Mouse (Mus musculus) ovary, postnatal 36 days (tissue): Measurements from ENCODE around the gene Cdkal1.

Experiments
- DNase-seq: peaks from one replicate; pipeline ENCODE4 v3.0.0; 2022; ENCODE audit warnings: low spot score, mixed read lengths

Cdkal1 gene

GRCm38 (mm10) chr13:29405316-29405715, 450.2 kb downstream of the Cdkal1 start:
- DNase-seq: no peak

- no peak for DNase-seq
These were observed 452.3 kb downstream of the Cdkal1 start for GRCm38 (mm10) chr13:29403217-29403616.

GRCm38 (mm10) chr13:29402526-29403040, 452.9 kb downstream of the Cdkal1 start:
- no peak for DNase-seq

- no peak for DNase-seq
These were observed 455.6 kb downstream of the Cdkal1 start for GRCm38 (mm10) chr13:29399908-29400307.

DNA sequence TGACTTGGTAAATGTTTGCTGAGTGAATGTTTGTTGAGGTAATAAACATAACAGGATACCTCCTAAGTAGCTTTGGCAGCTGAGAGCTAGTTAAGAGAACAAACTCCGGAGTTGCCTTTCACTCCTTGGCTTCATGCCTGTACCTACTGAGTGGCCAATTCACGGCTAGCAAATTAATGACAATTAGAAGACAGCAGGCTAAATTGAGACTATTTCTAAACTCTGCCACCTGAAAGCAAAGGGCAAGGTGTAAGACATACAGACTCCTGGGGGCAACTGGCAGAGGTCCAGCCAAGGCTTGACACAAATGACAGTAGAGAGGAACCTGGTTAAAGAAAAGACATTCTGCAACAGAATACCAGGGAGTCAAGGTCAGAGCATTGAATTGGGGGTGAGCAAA, 457.0 kb downstream of the Cdkal1 start:
- DNase-seq: no peak

- no peak for DNase-seq
These were observed 459.8 kb downstream of the Cdkal1 start for GRCm38 (mm10) chr13:29395694-29396093.

DNA sequence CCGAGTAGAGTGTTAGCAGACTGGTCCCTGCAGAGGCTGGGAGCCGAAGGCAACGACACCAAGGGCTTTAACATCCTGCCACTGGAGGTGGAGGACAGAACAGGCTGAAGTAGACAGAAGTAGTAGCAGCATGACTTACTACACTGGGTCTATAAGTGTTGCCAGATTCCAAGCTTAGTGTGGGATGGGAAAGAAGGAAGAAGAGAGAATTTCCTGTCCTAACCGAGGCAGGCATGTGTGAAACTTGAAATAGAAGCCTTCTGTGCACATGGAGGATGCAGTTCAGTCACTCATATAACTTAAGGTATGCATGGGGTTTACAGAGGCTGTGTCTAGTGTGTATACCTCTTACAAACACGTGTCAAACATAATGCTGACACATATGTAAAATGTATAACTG, 465.4 kb downstream of the Cdkal1 start:
- DNase-seq: no peak

- no peak for DNase-seq
These were observed 466.6 kb downstream of the Cdkal1 start for GRCm38 (mm10) chr13:29388918-29389317.

DNA sequence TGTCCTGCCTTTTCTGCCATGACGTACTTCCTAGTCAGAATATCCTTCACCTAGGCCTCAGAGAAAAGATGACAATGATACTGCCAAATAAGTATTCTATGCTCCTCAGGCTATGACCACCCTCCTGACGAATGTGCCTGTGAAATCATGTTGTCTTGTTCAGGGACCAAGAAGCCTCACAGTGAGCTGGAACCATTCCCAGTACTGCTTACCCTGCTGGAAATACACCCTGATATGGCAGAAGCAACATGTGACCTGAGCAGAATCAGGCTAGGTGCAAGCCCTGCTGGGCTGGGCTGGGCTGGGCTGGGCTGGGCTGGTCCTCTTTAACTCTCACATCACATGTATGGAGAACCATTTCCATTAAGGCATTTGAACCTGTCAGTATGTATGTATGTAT, 477.9 kb downstream of the Cdkal1 start:
- DNase-seq: no peak

DNA sequence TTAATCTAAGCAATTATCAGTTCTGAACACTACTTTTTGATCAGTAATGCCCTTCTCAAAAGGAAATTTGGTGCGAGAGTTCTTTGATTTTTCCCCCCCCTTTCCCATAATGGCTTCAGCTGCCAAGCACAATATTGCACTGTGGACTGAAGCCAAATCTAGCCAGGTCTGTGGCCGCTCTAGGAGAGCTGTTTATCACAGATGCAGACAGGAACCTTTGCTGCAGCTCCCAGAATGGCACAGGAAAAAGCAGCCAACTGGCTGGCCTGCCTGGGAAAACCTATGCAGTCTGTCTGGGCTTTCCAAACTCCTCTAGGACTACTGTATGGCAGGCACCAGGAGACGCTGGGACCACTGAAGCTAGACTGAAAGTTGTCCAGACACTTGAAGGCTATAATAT, 483.6 kb downstream of the Cdkal1 start:
- no peak for DNase-seq

DNA sequence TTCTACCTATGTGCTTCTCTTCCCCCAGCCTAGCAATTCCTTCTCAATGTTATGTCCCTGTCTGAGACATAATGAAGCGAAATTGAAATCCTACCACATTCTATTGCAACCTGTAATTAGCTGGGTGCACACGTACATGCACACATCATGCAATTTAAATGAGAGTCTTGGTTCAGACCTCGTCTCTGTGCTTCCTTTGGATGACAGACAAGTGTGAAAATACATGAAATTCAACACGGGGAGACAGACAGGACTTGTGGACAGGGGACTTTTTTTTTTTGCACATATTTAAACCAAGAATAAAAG, 484.1 kb downstream of the Cdkal1 start:
- DNase-seq: no peak

DNA sequence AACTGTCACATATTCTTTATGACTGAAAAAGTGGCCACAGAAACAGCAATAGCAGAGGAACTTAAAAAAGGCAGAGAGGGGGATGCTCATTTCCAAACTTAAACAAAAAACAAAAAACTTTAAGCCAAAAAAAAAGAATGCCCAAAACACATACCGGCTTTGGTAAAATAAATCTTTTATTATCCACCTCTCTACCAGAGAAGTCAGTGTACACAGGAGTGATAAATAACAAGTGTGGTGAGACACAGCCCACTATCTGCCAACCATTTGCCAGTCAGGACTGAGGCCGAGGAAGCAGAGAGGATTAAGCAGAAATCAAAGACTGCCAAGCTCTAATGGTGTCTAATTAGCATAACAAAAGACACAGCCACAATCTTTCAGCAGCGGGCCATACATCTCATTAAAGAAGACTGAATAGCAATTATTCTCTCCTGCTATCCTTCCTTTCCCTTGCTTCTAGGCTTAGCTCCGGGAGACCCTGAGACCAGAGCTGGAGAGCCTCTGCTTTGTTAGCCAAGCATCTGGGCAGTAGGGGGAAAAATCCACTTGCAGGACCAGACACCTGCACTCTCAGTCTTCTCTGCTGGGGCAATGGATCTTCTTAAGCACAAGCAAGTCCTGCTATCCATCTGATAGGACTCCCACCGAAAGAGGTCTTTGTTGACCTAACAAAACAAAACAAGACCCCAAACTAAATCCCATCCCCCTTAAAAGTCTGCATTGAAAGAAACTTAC, 484.6 kb downstream of the Cdkal1 start:
- no peak for DNase-seq

GRCm38 (mm10) chr13:29368806-29369205, 486.7 kb downstream of the Cdkal1 start:
- no peak for DNase-seq

DNA sequence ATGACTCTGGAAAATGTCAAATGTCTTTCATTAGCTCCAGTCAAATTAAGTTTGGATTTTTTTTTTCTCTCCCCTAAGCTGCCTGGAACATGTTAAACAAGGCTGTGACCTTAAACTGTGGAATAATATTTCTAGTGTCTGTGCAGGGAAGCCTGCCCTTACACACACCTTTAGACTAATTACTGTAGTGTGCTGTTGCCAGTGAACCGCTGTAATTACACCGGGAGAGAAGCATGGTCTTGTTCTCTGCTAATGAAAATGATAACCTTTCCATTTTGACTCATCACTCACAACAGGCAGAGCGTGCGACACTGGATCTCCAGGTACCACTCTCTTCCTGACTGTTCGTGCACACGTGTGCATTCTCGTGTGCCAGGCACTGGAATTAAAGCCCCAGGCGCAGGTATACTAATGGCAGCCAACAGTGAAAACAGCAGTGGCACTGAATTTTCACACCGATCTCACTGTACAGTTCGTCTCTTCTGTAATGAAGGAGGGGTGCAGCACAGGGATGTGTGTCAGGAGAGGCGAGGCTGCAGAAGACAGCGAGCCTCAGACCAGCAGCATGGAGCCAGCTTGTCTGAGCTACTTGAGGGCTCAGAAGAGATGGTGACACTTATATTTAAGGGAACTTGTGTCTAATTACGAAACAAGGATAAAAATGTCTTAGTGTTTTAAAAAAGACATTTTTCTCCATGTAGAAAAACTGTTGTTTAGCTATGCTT, 490.4 kb downstream of the Cdkal1 start:
- DNase-seq: no peak

GRCm38 (mm10) chr13:29364009-29364408, 491.5 kb downstream of the Cdkal1 start:
- DNase-seq: no peak

GRCm38 (mm10) chr13:29361842-29362241, 493.6 kb downstream of the Cdkal1 start:
- peak; percentile 19 for DNase-seq

- no peak for DNase-seq
These were observed 494.6 kb downstream of the Cdkal1 start for GRCm38 (mm10) chr13:29360899-29361298.

DNA sequence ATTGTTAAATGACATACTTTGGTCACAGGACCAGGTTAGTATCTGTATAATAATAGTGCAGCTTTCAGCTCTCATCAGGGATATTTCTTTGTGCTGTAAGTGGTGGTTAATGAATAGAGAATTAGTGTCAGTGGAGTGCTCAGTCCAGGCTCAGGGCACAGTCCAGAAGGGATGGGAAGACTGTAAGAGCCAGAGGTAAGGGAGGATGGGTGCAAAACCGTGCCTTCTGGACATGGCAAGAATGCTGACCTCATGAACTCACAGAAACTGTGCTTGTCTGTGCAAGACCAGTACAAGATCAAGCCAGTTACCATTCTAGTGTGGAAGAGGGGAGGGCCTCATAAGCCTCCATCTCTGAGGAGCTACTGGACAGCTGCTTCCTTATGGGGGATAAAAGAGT, 496.1 kb downstream of the Cdkal1 start:
- no peak for DNase-seq

- no peak for DNase-seq
These were observed 498.0 kb downstream of the Cdkal1 start for GRCm38 (mm10) chr13:29357483-29357882.

DNA sequence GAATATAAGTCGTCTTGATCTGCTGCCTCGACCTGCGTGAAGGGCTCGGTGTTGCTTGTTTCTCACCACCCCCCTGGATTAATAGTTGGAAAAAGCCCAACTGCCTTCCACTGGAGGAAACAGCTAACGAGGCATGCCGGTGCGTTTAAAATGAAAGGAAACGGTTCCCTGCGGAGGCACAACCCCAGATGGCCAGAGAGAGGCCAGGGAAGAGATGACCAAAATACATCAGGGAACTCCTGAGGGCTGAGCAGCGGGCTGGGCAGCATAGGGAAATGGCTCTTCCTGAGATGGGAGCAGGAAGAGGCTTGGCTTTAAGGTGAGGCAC, 499.4 kb downstream of the Cdkal1 start:
- no peak for DNase-seq

GRCm38 (mm10) chr13:29355484-29356157, 499.9 kb downstream of the Cdkal1 start:
- no peak for DNase-seq

GRCm38 (mm10) chr13:29354943-29355342, 500.5 kb downstream of the Cdkal1 start:
- no peak for DNase-seq

- no peak for DNase-seq
These were observed 501.5 kb downstream of the Cdkal1 start for GRCm38 (mm10) chr13:29353888-29354415.
